Mouse (Mus musculus) testis, adult 2 months (tissue): ENCODE data around the gene Slc1a2. TPM values are rescaled to one million over a fixed set of nuclear protein-coding genes. Genes with fewer than 3 reads are reported as not detected.

ENCODE experiments used
- H3K27ac ChIP-seq: fragments of 200-500 bp; 2 replicates; pipeline ENCODE4 v1.5.1; 2012; ENCODE audit warnings: low read depth, low read length; ENCODE audit not compliant: control insufficient read depth, insufficient read depth
- H3K27me3 ChIP-seq: fragments of 200-500 bp; 2 replicates; pipeline ENCODE4 v1.6.1; 2012; ENCODE audit warnings: mild to moderate bottlenecking, low read length, moderate library complexity; ENCODE audit not compliant: control insufficient read depth, insufficient read depth
- H3K36me3 ChIP-seq: fragments of 200-500 bp; 2 replicates; pipeline ENCODE4 v1.6.1; 2012; ENCODE audit warnings: mild to moderate bottlenecking, low read length; ENCODE audit not compliant: control insufficient read depth, insufficient read depth
- H3K4me1 ChIP-seq: fragments of 200-500 bp; 2 replicates; pipeline ENCODE4 v1.6.1; 2012; ENCODE audit warnings: low read length; ENCODE audit not compliant: control insufficient read depth, insufficient read depth
- H3K4me3 ChIP-seq: fragments of 200-500 bp; 2 replicates; pipeline ENCODE4 v1.5.1; 2012; ENCODE audit warnings: low read depth, mild to moderate bottlenecking, low read length, moderate library complexity, mixed read lengths; ENCODE audit not compliant: control insufficient read depth
- CTCF ChIP-seq: fragments of 200-500 bp; IDR thresholded peaks from 2 replicates; pipeline ENCODE4 v1.5.1; 2012; ENCODE audit warnings: low read depth, mild to moderate bottlenecking, inconsistent platforms, low read length, moderate library complexity; ENCODE audit not compliant: control insufficient read depth, insufficient read depth, insufficient replicate concordance
- POLR2A ChIP-seq: fragments of 200-500 bp; IDR thresholded peaks from 2 replicates; pipeline ENCODE4 v1.6.1; 2012; ENCODE audit warnings: low read depth, mild to moderate bottlenecking, inconsistent platforms, low read length, moderate library complexity; ENCODE audit not compliant: control insufficient read depth
- polyA plus RNA-seq: library from polyadenylated mRNA; depleted of rRNA; stranded (reverse); fragments of >200 nt; gene quantifications from 2 replicates; pipeline ENCODE4 v1.2.3, GENCODE M21; 2012

Gene Slc1a2
- polyA plus RNA-seq, 1 experiment = 22.5 TPM

GRCm38 (mm10) chr2:102747758-102748157, 89.3 kb downstream of the Slc1a2 start:
- TF ChIP-seq POLR2A = no peak
- TF ChIP-seq CTCF = no peak
- Histone ChIP-seq H3K27ac (no peak overlapping the region), H3K4me3 (peak overlapping the region; percentile 78), H3K27me3 (no peaks in the 10 kb centered on the region), H3K4me1 (no peaks in the 10 kb centered on the region; the same call in 1 of the 2 replicates), H3K36me3 (no peaks in the 10 kb centered on the region)

DNA sequence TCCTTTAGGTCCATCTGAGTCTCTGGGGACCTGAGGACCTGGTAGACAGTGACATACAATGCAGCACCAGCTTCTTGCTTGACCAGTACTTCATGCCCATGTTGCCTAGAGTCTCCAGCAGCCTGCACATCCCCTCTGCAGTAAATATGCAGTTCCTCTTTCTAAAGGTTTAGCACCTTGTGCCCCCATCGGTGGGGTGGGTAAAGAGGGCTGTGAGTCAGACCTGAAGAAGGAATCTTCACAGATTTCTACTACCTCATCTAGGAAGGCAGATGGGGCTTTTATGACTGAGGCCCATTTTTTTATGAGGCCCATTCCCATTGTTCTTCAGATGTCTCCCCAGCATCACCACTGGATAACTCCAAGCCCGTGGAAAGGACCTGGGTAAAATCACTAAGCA, 91.5 kb downstream of the Slc1a2 start:
- no peaks in the 10 kb centered on the region for H3K4me1 ChIP-seq
- H3K27me3 ChIP-seq = no peaks in the 10 kb centered on the region
- no peaks in the 10 kb centered on the region for H3K36me3 ChIP-seq
- TF ChIP-seq POLR2A = no peak
- no peak for TF ChIP-seq CTCF
- H3K4me3 ChIP-seq = no peak overlapping the region
- no peak overlapping the region for H3K27ac ChIP-seq

DNA sequence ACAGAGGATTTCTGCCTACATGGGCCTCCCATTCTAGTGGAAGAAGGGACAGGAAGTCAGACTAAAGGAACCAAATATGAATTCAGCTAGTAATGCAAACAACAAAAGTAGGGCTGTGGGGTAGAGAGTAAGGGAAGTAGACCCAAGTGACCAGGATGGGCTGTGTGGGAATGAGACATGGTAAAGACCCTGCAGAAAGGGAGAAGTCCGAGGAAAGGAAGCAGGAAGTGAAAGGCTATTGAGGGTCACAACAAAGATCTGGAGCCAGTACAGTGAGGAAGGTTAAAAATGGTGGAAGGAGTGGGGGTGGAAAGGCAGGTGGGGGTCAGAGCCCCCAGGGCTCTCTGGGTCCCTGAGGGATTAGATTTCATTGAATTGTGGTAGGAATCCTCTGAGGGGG, 93.4 kb downstream of the Slc1a2 start:
- no peaks in the 10 kb centered on the region for H3K36me3 ChIP-seq
- no peak overlapping the region for H3K4me3 ChIP-seq
- no peak overlapping the region for H3K27ac ChIP-seq
- H3K27me3 ChIP-seq = no peaks in the 10 kb centered on the region
- TF ChIP-seq CTCF = no peak
- no peak for TF ChIP-seq POLR2A
- H3K4me1 ChIP-seq = no peaks in the 10 kb centered on the region

- TF ChIP-seq POLR2A = no peak
- TF ChIP-seq CTCF = no peak
- no peak overlapping the region for H3K4me3 ChIP-seq
- H3K36me3 ChIP-seq = no peaks in the 10 kb centered on the region
- no peaks in the 10 kb centered on the region for H3K4me1 ChIP-seq
- no peaks in the 10 kb centered on the region for H3K27me3 ChIP-seq
- no peak overlapping the region for H3K27ac ChIP-seq
These were observed 98.9 kb downstream of the Slc1a2 start for GRCm38 (mm10) chr2:102757241-102757860.

GRCm38 (mm10) chr2:102759479-102759878, 101.0 kb downstream of the Slc1a2 start:
- Histone ChIP-seq H3K36me3 (no peaks in the 10 kb centered on the region), H3K27me3 (no peaks in the 10 kb centered on the region), H3K27ac (no peak overlapping the region), H3K4me3 (no peak overlapping the region), H3K4me1 (no peaks in the 10 kb centered on the region)
- no peak for TF ChIP-seq CTCF
- no peak for TF ChIP-seq POLR2A

- Histone ChIP-seq H3K27me3 (no peaks in the 10 kb centered on the region), H3K4me1 (no peaks in the 10 kb centered on the region), H3K36me3 (no peaks in the 10 kb centered on the region), H3K4me3 (no peak overlapping the region), H3K27ac (no peak overlapping the region)
- TF ChIP-seq POLR2A (no peak), CTCF (no peak)
These were observed 102.0 kb downstream of the Slc1a2 start for GRCm38 (mm10) chr2:102760284-102761072.

- Histone ChIP-seq H3K4me1 (no peaks in the 10 kb centered on the region), H3K27ac (no peak overlapping the region), H3K36me3 (no peaks in the 10 kb centered on the region), H3K4me3 (no peak overlapping the region), H3K27me3 (no peaks in the 10 kb centered on the region)
- TF ChIP-seq POLR2A (no peak), CTCF (no peak)
These were observed 104.7 kb downstream of the Slc1a2 start for GRCm38 (mm10) chr2:102763176-102763575.
